Mouse (Mus musculus): ENCODE data around the gene 6430628N08Rik.

- TF ChIP-seq CTCF (IDR thresholded peaks at IDR 0.05; ENCODE audit: low read depth) (no peak), EP300 (IDR thresholded peaks at IDR 0.05; ENCODE audit: low read depth) (peak; percentile 17; the same call in 1 of the 2 replicates)
Measured at GRCm38 (mm10) chr4:115848083-115848482, 42.4 kb upstream of the 6430628N08Rik start.
